Comparison of ENCODE assay signal across 15 mouse cellular contexts in the genomic region with DNA sequence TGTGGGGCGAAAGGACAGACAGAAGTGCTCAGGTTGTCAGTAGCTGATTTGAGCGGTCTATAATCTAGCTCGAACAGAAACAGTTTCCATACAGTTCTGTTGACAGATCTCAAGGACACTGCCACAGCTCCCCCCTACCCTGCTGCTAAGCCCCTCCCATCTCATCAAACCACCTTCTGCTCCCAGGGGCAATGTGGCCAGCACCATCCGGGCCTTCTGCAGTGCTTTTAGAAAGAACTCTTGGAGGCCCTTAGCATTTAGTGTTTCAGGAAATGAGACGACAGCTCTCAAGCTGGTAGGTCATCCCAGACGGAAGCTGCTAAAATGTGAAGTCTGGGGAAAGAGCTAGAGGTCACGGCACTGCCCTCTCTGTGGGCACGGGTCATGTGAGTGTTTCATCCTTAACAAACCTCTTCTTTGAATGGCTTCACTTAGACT. TPM values are rescaled to one million over a fixed set of nuclear protein-coding genes. Genes with fewer than 3 reads are reported as not detected.
DNase-seq lines count a peak whose midpoint lies in the region; ATAC-seq and TF ChIP-seq lines count a peak whose summit lies in the region.
"Had no signal": no experiment of that assay in that cellular context is flagged by ENCODE, and none has a peak within 500 bp of the region (broad histone marks: within the 10 kb centered on the region; RNA-seq: fewer than 3 reads in every experiment).

No protein-coding gene starts in this region.

- ATAC-seq in hindbrain, postnatal 0 days, result no peak
- ATAC-seq in heart, embryonic 12.5 days (ENCODE audit: insufficient number of reproducible peaks, low FRiP score), result peak; percentile 73
- ATAC-seq in megakaryocyte, adult 5-6 weeks (ENCODE audit: poor library complexity, severe bottlenecking), result peak; percentile 53
- no peak for ATAC-seq in monocyte, adult 5-6 weeks (replicated peaks; ENCODE audit: insufficient number of reproducible peaks, low FRiP score, low TSS enrichment, poor library complexity, severe bottlenecking)
- ATAC-seq in cerebellum, adult (ENCODE audit: insufficient number of reproducible peaks, low FRiP score, low TSS enrichment), result no peak
- ATAC-seq: forebrain, embryonic 13.5 days; inflammation-experienced regulatory T-cells, adult 6 months had no signal

- no peak for TF ChIP-seq POLR2A in cortical plate, adult 2 months (IDR thresholded peaks at IDR 0.05; ENCODE audit: extremely low read depth, insufficient read depth, low read length)

- H3K36me3 ChIP-seq in hindbrain, embryonic 10.5 days, result peaks cover 15% of the 10 kb centered on the region
- peaks cover 14% of the 10 kb centered on the region; the same call in 1 of the 2 replicates for H3K36me3 ChIP-seq in hindbrain, postnatal 0 days (ENCODE audit: insufficient read depth, low read length)
- H3K36me3 ChIP-seq in heart, embryonic 12.5 days, result no peaks in the 10 kb centered on the region

- peak; percentile 59 for DNase-seq in hindbrain, embryonic 10.5 days (ENCODE audit: low spot score)
- DNase-seq in hindbrain, postnatal 0 days (ENCODE audit: low spot score), result no peak
- DNase-seq in adrenal gland, postnatal 25 days, result no peak
- DNase-seq: gastrocnemius, postnatal 10 days; kidney, postnatal 36 days had no signal

- no peak overlapping the region for H3K9ac ChIP-seq in hindbrain, postnatal 0 days (replicated peaks; ENCODE audit: low read length)
- H3K9ac ChIP-seq in heart, embryonic 12.5 days, result no peak overlapping the region
- H3K9ac ChIP-seq: forebrain, embryonic 13.5 days; liver, embryonic 14.5 days had no signal

- H3K4me2 ChIP-seq in hindbrain, postnatal 0 days (ENCODE audit: low read depth, low read length), result no peak overlapping the region
- H3K4me2 ChIP-seq in heart, embryonic 12.5 days, result peak overlapping the region; percentile 17
- H3K4me2 ChIP-seq: forebrain, embryonic 13.5 days had no signal

- peak overlapping the region; percentile 12; the same call in 1 of the 2 replicates for H3K27ac ChIP-seq in hindbrain, embryonic 10.5 days
- no peak overlapping the region for H3K27ac ChIP-seq in hindbrain, postnatal 0 days
- peak overlapping the region; percentile 44 for H3K27ac ChIP-seq in cortical plate, adult 2 months (ENCODE audit: insufficient read depth, low read length)
- H3K27ac ChIP-seq in heart, embryonic 12.5 days (ENCODE audit: poor library complexity, severe bottlenecking), result peak overlapping the region; percentile 76
- H3K27ac ChIP-seq: forebrain, embryonic 13.5 days; liver, embryonic 14.5 days; macrophage had no signal

- no peaks in the 10 kb centered on the region for H3K9me3 ChIP-seq in hindbrain, embryonic 10.5 days
- H3K9me3 ChIP-seq in hindbrain, postnatal 0 days (ENCODE audit: low read length), result no peaks in the 10 kb centered on the region
- no peaks in the 10 kb centered on the region for H3K9me3 ChIP-seq in heart, embryonic 12.5 days (replicated peaks)
- H3K9me3 ChIP-seq: forebrain, embryonic 13.5 days had no signal

- H3K4me3 ChIP-seq in hindbrain, embryonic 10.5 days, result no peak overlapping the region
- no peak overlapping the region for H3K4me3 ChIP-seq in hindbrain, postnatal 0 days (ENCODE audit: low read length)
- H3K4me3 ChIP-seq in cortical plate, adult 2 months (ENCODE audit: insufficient read depth, low read length), result no peak overlapping the region
- no peak overlapping the region for H3K4me3 ChIP-seq in heart, embryonic 12.5 days
- H3K4me3 ChIP-seq: forebrain, embryonic 13.5 days had no signal

- peaks cover 20% of the 10 kb centered on the region for H3K27me3 ChIP-seq in hindbrain, embryonic 10.5 days (ENCODE audit: insufficient read depth, poor library complexity, severe bottlenecking)
- no peaks in the 10 kb centered on the region for H3K27me3 ChIP-seq in hindbrain, postnatal 0 days (ENCODE audit: insufficient read depth, low read length)
- no peaks in the 10 kb centered on the region for H3K27me3 ChIP-seq in heart, embryonic 12.5 days (replicated peaks)
- H3K27me3 ChIP-seq: forebrain, embryonic 13.5 days had no signal

- peaks cover 33% of the 10 kb centered on the region for H3K4me1 ChIP-seq in hindbrain, embryonic 10.5 days (replicated peaks)
- H3K4me1 ChIP-seq in hindbrain, postnatal 0 days (ENCODE audit: insufficient read depth, low read length), result no peaks in the 10 kb centered on the region
- H3K4me1 ChIP-seq in cortical plate, adult 2 months (ENCODE audit: control insufficient read depth, insufficient read depth, low read length), result peaks cover 6% of the 10 kb centered on the region
- H3K4me1 ChIP-seq in heart, embryonic 12.5 days (replicated peaks), result peaks cover 17% of the 10 kb centered on the region
- H3K4me1 ChIP-seq: forebrain, embryonic 13.5 days had no signal

- WGBS in hindbrain, embryonic 10.5 days, result 36% methylated on average over 8 of the region's 8 CpGs
- WGBS in hindbrain, postnatal 0 days, result 44% methylated on average over 8 of the region's 8 CpGs
- WGBS in heart, embryonic 12.5 days, result 13% methylated on average over 8 of the region's 8 CpGs

- no peak for TF ChIP-seq CTCF in hindbrain, postnatal 0 days (IDR thresholded peaks at IDR 0.05; ENCODE audit: low read depth)
- TF ChIP-seq CTCF in cortical plate, adult 2 months (IDR thresholded peaks at IDR 0.05; ENCODE audit: extremely low read depth, insufficient read depth, low read length), result no peak

RNA-seq across cellular contexts. Expression of a gene that starts 35.2 kb away (rescaled TPM):
- 9.3 and 10.0 TPM in 2 replicates for polyA plus RNA-seq in hindbrain, embryonic 10.5 days (2016; fragmentation: Nextera tagmentation; extraction: Ambion mirVana)
- total RNA-seq in hindbrain, postnatal 0 days (2014; rRNA removed), result 9.0 and 10.9 TPM in 2 replicates
- 8.3 and 8.4 TPM in 2 replicates for polyA plus RNA-seq in hindbrain, postnatal 0 days (2015; fragmentation: Nextera tagmentation; extraction: Ambion mirVana)
- 2.4 and 2.7 TPM in 2 replicates for polyA plus RNA-seq in cortical plate, adult 2 months (2012; rRNA removed)
- 36.5 and 37.1 TPM in 2 replicates for polyA plus RNA-seq in heart, embryonic 12.5 days (2016; fragmentation: Nextera tagmentation; extraction: Ambion mirVana)
- 185 and 188 TPM in 2 replicates for total RNA-seq in megakaryocyte, adult 5-6 weeks (2015)
- 329 and 344 TPM in 2 replicates for total RNA-seq in megakaryocyte, adult 5-6 weeks (2017)
- total RNA-seq in monocyte, adult 5-6 weeks (2017), result 119 to 295 TPM (median 259 TPM) in 3 replicates
- 82.2 and 92.3 TPM in 2 replicates for total RNA-seq in adrenal gland, postnatal 25 days (2021)
- polyA plus RNA-seq: C2C12 had no signal

Comparison
In these comparisons a context has a peak if more than half of its experiments do, and no peak if none do; other contexts are left out.
1. ATAC-seq: peak in heart, embryonic 12.5 days (single experiment) and megakaryocyte, adult 5-6 weeks (single experiment); none in hindbrain, postnatal 0 days (single experiment), monocyte, adult 5-6 weeks (single experiment) and cerebellum, adult (single experiment).